Mouse (Mus musculus): Measurements from ENCODE around the gene Thbs3. TPM values are rescaled to one million over a fixed set of nuclear protein-coding genes. Genes with fewer than 3 reads are reported as not detected.

Thbs3 gene
- polyA plus RNA-seq, 1 experiment from 2014 or later: 77.7 TPM

DNA sequence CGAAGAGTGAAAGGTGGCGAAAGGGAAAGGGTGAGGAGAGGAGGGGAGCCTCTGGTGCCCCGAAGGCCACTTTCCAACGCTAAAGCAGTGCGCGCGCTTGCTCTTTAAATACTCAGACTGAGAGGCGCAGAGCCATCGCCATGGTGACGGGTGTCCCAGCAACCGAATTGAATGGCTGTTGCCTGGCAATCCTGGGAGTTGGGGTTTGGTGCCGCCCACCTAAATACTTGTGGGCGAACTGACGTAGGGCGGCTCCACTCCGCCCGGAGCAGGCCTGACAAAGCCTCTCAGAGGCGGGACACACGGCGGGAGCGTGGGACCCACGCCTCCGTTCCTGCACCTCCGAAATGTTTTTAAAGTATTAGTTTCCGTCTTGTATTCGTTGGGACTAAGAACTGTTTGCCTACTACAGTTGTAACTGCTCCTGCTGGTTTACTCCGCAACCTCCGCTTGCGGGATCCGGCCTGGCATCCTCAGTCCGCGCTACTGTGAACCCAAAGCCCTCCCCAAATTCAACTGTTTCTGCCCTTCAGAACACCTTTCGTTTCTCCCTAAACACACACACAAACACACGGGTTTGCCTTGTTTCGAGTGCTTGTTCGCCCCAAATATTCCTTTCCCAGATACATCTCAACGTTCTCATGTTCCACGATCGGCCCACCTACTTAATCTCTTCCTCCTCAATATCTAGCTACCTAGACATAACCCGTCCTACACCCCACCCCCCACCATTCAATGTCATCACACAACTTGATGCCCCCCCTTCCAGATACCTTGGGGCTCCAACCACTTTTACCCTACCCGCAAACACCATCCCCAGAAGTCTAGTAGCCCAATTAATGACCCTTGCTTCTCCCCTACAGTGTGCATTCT lies 12.6 kb downstream of the Thbs3 start:
- Histone ChIP-seq H3K9me3 (ENCODE audit: low read length) (no peaks in the 10 kb centered on the region), H3K36me3 (ENCODE audit: insufficient read depth, low read length) (no peaks in the 10 kb centered on the region), H3K4me3 (ENCODE audit: low read depth, low read length) (peak overlapping the region; percentile 36), H3K27ac (ENCODE audit: low read length) (peak overlapping the region; percentile 85), H3K4me1 (ENCODE audit: insufficient read depth, low read depth, low read length) (peaks cover 11% of the 10 kb centered on the region), H3K9ac (replicated peaks; ENCODE audit: low read depth) (no peak overlapping the region; the same call in 1 of the 2 replicates), H3K4me2 (replicated peaks; ENCODE audit: low read depth, low read length) (peak overlapping the region; percentile 69), H3K27me3 (replicated peaks; ENCODE audit: insufficient read depth, low read length) (no peaks in the 10 kb centered on the region)
- TF ChIP-seq CTCF (IDR thresholded peaks at IDR 0.05) (no peak), EP300 (IDR thresholded peaks at IDR 0.05) (no peak)
- ATAC-seq (peak; percentile 78), DNase-seq (ENCODE audit: low spot score) (peak; percentile 96)
- whole genome bisulfite sequencing: 5% methylated on average over 41 of the region's 41 CpGs

- 0% methylated on average over 20 of the region's 20 CpGs for WGBS
- peaks cover 15% of the 10 kb centered on the region for H3K4me1 ChIP-seq (ENCODE audit: insufficient read depth, low read depth, low read length)
Observed at GRCm38 (mm10) chr3:89228180-89228549, 13.2 kb downstream of the Thbs3 start.

GRCm38 (mm10) chr3:89228836-89229235 lies 13.9 kb downstream of the Thbs3 start, which contains the start of gene Muc1:
Gene Muc1, plus strand, starts transcription at chr3:89229057.
- DNase-seq (ENCODE audit: low spot score): peak; percentile 86
- ATAC-seq: peak; percentile 54

More at GRCm38 (mm10) chr3:89228180-89228549, 13.2 kb downstream of the Thbs3 start:
- Histone ChIP-seq H3K9ac (replicated peaks; ENCODE audit: low read depth) (0 out of 2 replicates have a peak overlapping the region, but pooled peaks have one; percentile 19), H3K27me3 (replicated peaks; ENCODE audit: insufficient read depth, low read length) (no peaks in the 10 kb centered on the region), H3K36me3 (ENCODE audit: insufficient read depth, low read length) (no peaks in the 10 kb centered on the region), H3K9me3 (ENCODE audit: low read length) (no peaks in the 10 kb centered on the region), H3K27ac (ENCODE audit: low read length) (peak overlapping the region; percentile 85), H3K4me3 (ENCODE audit: low read depth, low read length) (peak overlapping the region; percentile 36), H3K4me2 (replicated peaks; ENCODE audit: low read depth, low read length) (peak overlapping the region; percentile 69)
- peak; percentile 62 for ATAC-seq
- peak; percentile 96 for DNase-seq (ENCODE audit: low spot score)
- no peak; the same call in none of the 2 replicates for TF ChIP-seq EP300 (IDR thresholded peaks at IDR 0.05)
- TF ChIP-seq CTCF (IDR thresholded peaks at IDR 0.05): peak; percentile 96

DNA sequence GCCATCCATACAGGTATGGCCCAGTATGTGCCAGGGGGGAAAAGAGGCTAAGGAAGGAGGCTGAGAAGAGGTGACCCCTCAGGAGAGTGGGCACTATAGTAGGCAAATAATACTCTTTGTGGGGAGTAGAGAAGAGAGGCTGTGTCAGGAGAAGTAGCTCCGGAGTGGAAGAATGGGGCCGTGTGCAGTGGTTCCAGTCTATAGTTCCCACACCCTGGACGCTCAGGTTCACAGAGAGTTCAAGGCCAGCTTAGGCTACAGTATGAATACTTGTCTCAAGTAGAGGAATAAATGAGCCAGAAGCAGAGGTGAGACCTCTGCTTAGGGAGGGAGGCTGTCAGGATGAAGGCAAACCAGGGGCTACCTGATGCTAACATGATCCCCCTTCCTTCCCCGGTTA lies 14.3 kb downstream of the Thbs3 start:
- Histone ChIP-seq H3K9ac (replicated peaks; ENCODE audit: low read depth) (no peak overlapping the region; the same call in 1 of the 2 replicates), H3K9me3 (ENCODE audit: low read length) (no peaks in the 10 kb centered on the region), H3K36me3 (ENCODE audit: insufficient read depth, low read length) (no peaks in the 10 kb centered on the region), H3K4me2 (replicated peaks; ENCODE audit: low read depth, low read length) (peak overlapping the region; percentile 69), H3K4me1 (ENCODE audit: insufficient read depth, low read depth, low read length) (peaks cover 18% of the 10 kb centered on the region), H3K4me3 (ENCODE audit: low read depth, low read length) (peak overlapping the region; percentile 36), H3K27ac (ENCODE audit: low read length) (peak overlapping the region; percentile 85), H3K27me3 (replicated peaks; ENCODE audit: insufficient read depth, low read length) (no peaks in the 10 kb centered on the region)
- peak; percentile 75 for DNase-seq (ENCODE audit: low spot score)
- no peak for ATAC-seq
- 37% methylated on average over 4 of the region's 4 CpGs for WGBS
- no peak for TF ChIP-seq EP300 (IDR thresholded peaks at IDR 0.05)
- TF ChIP-seq CTCF (IDR thresholded peaks at IDR 0.05): no peak

More at GRCm38 (mm10) chr3:89228836-89229235, 13.9 kb downstream of the Thbs3 start, which contains the start of gene Muc1:
- Histone ChIP-seq H3K4me2 (replicated peaks; ENCODE audit: low read depth, low read length) (peak within 1 kb of the TSS; percentile 69), H3K9ac (replicated peaks; ENCODE audit: low read depth) (peak within 1 kb of the TSS; percentile 20; the same call in 1 of the 2 replicates), H3K27ac (ENCODE audit: low read length) (peak within 1 kb of the TSS; percentile 85), H3K4me3 (ENCODE audit: low read depth, low read length) (peak within 1 kb of the TSS; percentile 36), H3K36me3 (ENCODE audit: insufficient read depth, low read length) (no peaks in the 10 kb centered on the region), H3K27me3 (replicated peaks; ENCODE audit: insufficient read depth, low read length) (no peaks in the 10 kb centered on the region), H3K9me3 (ENCODE audit: low read length) (no peaks in the 10 kb centered on the region), H3K4me1 (ENCODE audit: insufficient read depth, low read depth, low read length) (peaks cover 18% of the 10 kb centered on the region)
- no peak for TF ChIP-seq CTCF (IDR thresholded peaks at IDR 0.05)
- no peak for TF ChIP-seq EP300 (IDR thresholded peaks at IDR 0.05)
- 16% methylated on average over 10 of the region's 10 CpGs for WGBS

GRCm38 (mm10) chr3:89230561-89230960 lies 15.6 kb downstream of the Thbs3 start:
- Histone ChIP-seq H3K4me1 (ENCODE audit: insufficient read depth, low read depth, low read length) (peaks cover 18% of the 10 kb centered on the region), H3K27me3 (replicated peaks; ENCODE audit: insufficient read depth, low read length) (no peaks in the 10 kb centered on the region), H3K27ac (ENCODE audit: low read length) (peak overlapping the region; percentile 85), H3K4me3 (ENCODE audit: low read depth, low read length) (peak overlapping the region; percentile 36; the same call in 1 of the 2 replicates), H3K9ac (replicated peaks; ENCODE audit: low read depth) (no peak overlapping the region), H3K36me3 (ENCODE audit: insufficient read depth, low read length) (no peaks in the 10 kb centered on the region), H3K9me3 (ENCODE audit: low read length) (no peaks in the 10 kb centered on the region), H3K4me2 (replicated peaks; ENCODE audit: low read depth, low read length) (peak overlapping the region; percentile 69)
- DNase-seq (ENCODE audit: low spot score): peak; percentile 37
- no peak for ATAC-seq
- WGBS: 52% methylated on average over 2 of the region's 2 CpGs
- TF ChIP-seq EP300 (IDR thresholded peaks at IDR 0.05): no peak
- no peak for TF ChIP-seq CTCF (IDR thresholded peaks at IDR 0.05)

- no peaks in the 10 kb centered on the region for H3K36me3 ChIP-seq (ENCODE audit: insufficient read depth, low read length)
- DNase-seq (ENCODE audit: low spot score): peak; percentile 5
- no peak for TF ChIP-seq CTCF (IDR thresholded peaks at IDR 0.05)
- TF ChIP-seq EP300 (IDR thresholded peaks at IDR 0.05): no peak
- ATAC-seq: no peak
- 28% methylated on average over 7 of the region's 7 CpGs for WGBS
- H3K27ac ChIP-seq (ENCODE audit: low read length): peak overlapping the region; percentile 88; the same call in 1 of the 2 replicates
- peaks cover 14% of the 10 kb centered on the region for H3K4me1 ChIP-seq (ENCODE audit: insufficient read depth, low read depth, low read length)
- peak overlapping the region; percentile 36 for H3K4me3 ChIP-seq (ENCODE audit: low read depth, low read length)
- no peaks in the 10 kb centered on the region for H3K9me3 ChIP-seq (ENCODE audit: low read length)
- no peaks in the 10 kb centered on the region for H3K27me3 ChIP-seq (replicated peaks; ENCODE audit: insufficient read depth, low read length)
- H3K4me2 ChIP-seq (replicated peaks; ENCODE audit: low read depth, low read length): peak overlapping the region; percentile 69
- H3K9ac ChIP-seq (replicated peaks; ENCODE audit: low read depth): no peak overlapping the region
Observed at GRCm38 (mm10) chr3:89231345-89231744, 16.4 kb downstream of the Thbs3 start.
